Mouse (Mus musculus) kidney, embryonic 15.5 days (tissue): ENCODE results near the gene Zmynd19. TPM values are rescaled to one million over a fixed set of nuclear protein-coding genes. Genes with fewer than 3 reads are reported as not detected.
"Not testable (repeated sequence)": the region's sequence is repeated elsewhere in the genome, so short reads cannot be mapped to it uniquely, and the experiment has no call there.

ENCODE experiments used
- ATAC-seq: fragments of 200-750 bp; cut with Nextera tagmentation; replicated peaks from 2 replicates; pipeline ENCODE4 v1.8.0; 2017; ENCODE audit warnings: moderate TSS enrichment; ENCODE audit not compliant: low FRiP score
- H3K27ac ChIP-seq: fragments of 300-500 bp; sonication (generic); 2 replicates; pipeline ENCODE4 v1.5.1; 2015; ENCODE audit warnings: mild to moderate bottlenecking, inconsistent platforms
- H3K27me3 ChIP-seq: fragments of 300-500 bp; sonication (generic); 2 replicates; pipeline ENCODE4 v1.6.1; 2015; ENCODE audit warnings: inconsistent platforms
- H3K36me3 ChIP-seq: fragments of 300-500 bp; sonication (generic); 2 replicates; pipeline ENCODE4 v1.6.1; 2015; ENCODE audit warnings: inconsistent platforms
- H3K4me1 ChIP-seq: fragments of 300-500 bp; sonication (generic); 2 replicates; pipeline ENCODE4 v1.6.1; 2015; ENCODE audit warnings: inconsistent platforms
- H3K4me2 ChIP-seq: fragments of 300-500 bp; sonication (generic); 2 replicates; pipeline ENCODE4 v1.6.1; 2015; ENCODE audit warnings: moderate library complexity, mild to moderate bottlenecking, inconsistent platforms
- H3K4me3 ChIP-seq: fragments of 300-500 bp; sonication (generic); replicated peaks from 2 replicates; pipeline ENCODE4 v1.5.1; 2015; ENCODE audit warnings: mild to moderate bottlenecking, inconsistent platforms
- H3K9ac ChIP-seq: fragments of 300-500 bp; sonication (generic); 2 replicates; pipeline ENCODE4 v1.6.1; 2015; ENCODE audit warnings: mild to moderate bottlenecking, inconsistent platforms
- H3K9me3 ChIP-seq: fragments of 300-500 bp; sonication (generic); replicated peaks from 2 replicates; pipeline ENCODE4 v1.6.1; 2016; ENCODE audit warnings: inconsistent platforms
- WGBS: fragments of 180-500 bp; shearing (Covaris S2); methylation state at CpG from one replicate; pipeline ENCODE4 v1.1.7; 2015; ENCODE audit warnings: mixed read lengths; 5-methylcytosine and 5-hydroxymethylcytosine counted together
- polyA plus RNA-seq: library from polyadenylated mRNA; unstranded; fragments of >200 nt; fragmentation: Nextera tagmentation; extraction: Ambion mirVana; gene quantifications from 2 replicates; pipeline ENCODE4 v1.2.1, GENCODE M21; 2015

Gene Zmynd19
- polyA plus RNA-seq, 1 experiment from 2014 or later = 15.9 TPM

DNA sequence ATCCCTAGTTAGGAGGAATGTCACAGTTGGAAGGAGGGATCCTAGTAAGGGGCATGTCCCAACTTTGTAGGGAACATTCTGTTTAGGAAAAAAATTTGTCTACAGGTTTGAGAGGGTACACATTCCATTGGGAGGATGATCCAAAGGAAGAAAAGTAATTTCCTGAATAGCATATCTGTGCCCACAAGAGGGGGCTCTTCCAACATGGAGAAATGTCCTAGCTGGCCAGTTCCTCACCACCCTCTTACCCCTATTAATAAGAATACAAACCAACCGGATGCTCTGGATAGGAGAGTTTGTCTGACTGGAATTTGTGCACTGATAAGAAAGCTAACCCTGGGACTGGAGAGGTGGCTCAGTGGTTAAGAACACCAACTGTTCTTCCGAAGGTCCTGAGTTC lies 26.0 kb upstream of the Zmynd19 start:
- no peak for ATAC-seq
- H3K9me3 ChIP-seq = no peaks in the 10 kb centered on the region
- peaks cover 5% of the 10 kb centered on the region; the same call in 1 of the 2 replicates for H3K36me3 ChIP-seq
- no peak overlapping the region for H3K4me3 ChIP-seq
- 58% methylated on average over 2 of the region's 2 CpGs for WGBS
- no peak overlapping the region for H3K27ac ChIP-seq
- no peak overlapping the region for H3K4me2 ChIP-seq
- H3K4me1 ChIP-seq = peaks cover 15% of the 10 kb centered on the region
- H3K9ac ChIP-seq = no peak overlapping the region
- H3K27me3 ChIP-seq = no peaks in the 10 kb centered on the region

DNA sequence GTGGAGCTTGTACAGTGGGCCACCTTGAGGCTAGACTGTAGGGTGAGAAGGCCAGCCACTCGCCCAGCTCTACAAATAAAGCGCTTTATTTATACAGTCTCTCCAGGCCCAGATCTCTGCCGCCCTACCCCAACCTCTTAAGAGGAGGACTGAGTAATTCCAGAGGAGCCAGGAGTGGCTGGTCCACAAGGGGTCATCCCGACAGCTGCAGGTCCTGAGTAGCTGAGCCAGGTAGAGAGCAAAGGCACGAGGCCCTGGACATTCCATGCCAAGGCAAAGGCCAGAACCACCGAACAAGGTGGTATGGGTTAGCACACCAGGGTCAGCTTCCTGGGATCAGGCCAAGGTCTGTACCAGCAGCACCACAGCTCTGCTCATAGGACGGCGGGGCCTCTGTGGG lies 24.3 kb upstream of the Zmynd19 start:
- ATAC-seq = no peak
- peaks cover 15% of the 10 kb centered on the region for H3K4me1 ChIP-seq
- no peak overlapping the region for H3K27ac ChIP-seq
- H3K27me3 ChIP-seq = no peaks in the 10 kb centered on the region
- WGBS = 88% methylated on average over 8 of the region's 8 CpGs
- no peaks in the 10 kb centered on the region for H3K9me3 ChIP-seq
- no peak overlapping the region for H3K4me3 ChIP-seq
- no peak overlapping the region for H3K9ac ChIP-seq
- H3K4me2 ChIP-seq = no peak overlapping the region
- H3K36me3 ChIP-seq = peaks cover 5% of the 10 kb centered on the region; the same call in 1 of the 2 replicates

DNA sequence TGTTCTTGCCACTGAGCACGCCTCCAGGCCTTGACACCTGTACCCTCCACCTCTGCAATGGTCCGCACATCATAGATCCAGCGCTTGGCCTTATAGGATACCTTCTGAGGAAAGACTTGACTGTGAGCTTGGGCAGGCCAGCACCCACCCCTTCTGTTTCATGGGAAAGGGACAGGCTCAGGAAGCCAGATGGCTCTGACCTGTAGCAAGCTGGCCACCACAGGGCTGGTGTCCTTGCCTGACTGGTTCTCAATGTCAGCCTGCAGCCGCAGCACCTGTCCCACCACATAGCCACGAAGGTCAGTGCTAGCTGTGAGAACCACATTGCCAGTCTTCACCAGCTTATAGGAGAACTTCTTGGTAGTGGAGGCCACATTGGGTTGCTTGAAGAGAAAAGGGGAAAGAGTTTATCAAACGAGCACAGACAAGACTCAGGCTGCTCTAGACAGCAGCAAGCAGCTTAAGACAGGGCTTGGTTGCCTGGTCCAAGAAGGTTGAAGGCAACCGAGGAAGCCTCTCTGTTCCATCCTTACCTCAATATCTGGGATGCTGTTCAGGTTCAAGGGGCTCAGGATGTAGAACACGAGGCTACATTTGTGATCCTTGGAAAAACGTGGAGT lies 23.1 kb upstream of the Zmynd19 start:
- 87% methylated on average over 9 of the region's 9 CpGs for WGBS
- no peak for ATAC-seq
- no peaks in the 10 kb centered on the region for H3K9me3 ChIP-seq
- no peak overlapping the region for H3K4me2 ChIP-seq
- no peak overlapping the region for H3K27ac ChIP-seq
- peaks cover 5% of the 10 kb centered on the region; the same call in 1 of the 2 replicates for H3K36me3 ChIP-seq
- H3K4me1 ChIP-seq = peaks cover 15% of the 10 kb centered on the region
- no peak overlapping the region for H3K4me3 ChIP-seq
- no peak overlapping the region for H3K9ac ChIP-seq
- H3K27me3 ChIP-seq = no peaks in the 10 kb centered on the region

DNA sequence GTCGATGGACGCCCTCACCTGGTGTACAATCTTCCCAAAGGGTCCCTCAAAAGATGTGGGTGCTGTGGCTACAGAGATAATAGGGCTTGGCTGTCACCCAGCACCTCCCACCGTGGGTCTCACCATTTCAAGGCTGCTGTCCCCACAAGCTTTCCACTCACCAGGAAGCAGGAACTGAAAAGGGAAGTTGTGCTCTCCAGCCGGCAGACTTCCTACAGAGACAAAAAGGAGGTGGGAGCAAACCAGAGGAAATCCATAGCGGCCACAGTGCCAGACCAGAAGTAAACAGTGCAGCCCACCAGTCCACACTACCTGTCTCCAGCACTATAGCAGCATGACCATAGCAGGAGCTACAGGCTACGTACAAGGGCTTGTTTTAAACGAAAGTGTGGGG lies 22.6 kb upstream of the Zmynd19 start:
- H3K4me3 ChIP-seq = no peak overlapping the region
- ATAC-seq = no peak
- no peaks in the 10 kb centered on the region for H3K9me3 ChIP-seq
- H3K4me1 ChIP-seq = peaks cover 15% of the 10 kb centered on the region
- H3K27me3 ChIP-seq = no peaks in the 10 kb centered on the region
- no peak overlapping the region for H3K9ac ChIP-seq
- 0 out of 2 replicates have a peak overlapping the region, but pooled peaks have one; percentile 2 for H3K27ac ChIP-seq
- peaks cover 5% of the 10 kb centered on the region; the same call in 1 of the 2 replicates for H3K36me3 ChIP-seq
- H3K4me2 ChIP-seq = no peak overlapping the region
- WGBS = 69% methylated on average over 7 of the region's 7 CpGs

DNA sequence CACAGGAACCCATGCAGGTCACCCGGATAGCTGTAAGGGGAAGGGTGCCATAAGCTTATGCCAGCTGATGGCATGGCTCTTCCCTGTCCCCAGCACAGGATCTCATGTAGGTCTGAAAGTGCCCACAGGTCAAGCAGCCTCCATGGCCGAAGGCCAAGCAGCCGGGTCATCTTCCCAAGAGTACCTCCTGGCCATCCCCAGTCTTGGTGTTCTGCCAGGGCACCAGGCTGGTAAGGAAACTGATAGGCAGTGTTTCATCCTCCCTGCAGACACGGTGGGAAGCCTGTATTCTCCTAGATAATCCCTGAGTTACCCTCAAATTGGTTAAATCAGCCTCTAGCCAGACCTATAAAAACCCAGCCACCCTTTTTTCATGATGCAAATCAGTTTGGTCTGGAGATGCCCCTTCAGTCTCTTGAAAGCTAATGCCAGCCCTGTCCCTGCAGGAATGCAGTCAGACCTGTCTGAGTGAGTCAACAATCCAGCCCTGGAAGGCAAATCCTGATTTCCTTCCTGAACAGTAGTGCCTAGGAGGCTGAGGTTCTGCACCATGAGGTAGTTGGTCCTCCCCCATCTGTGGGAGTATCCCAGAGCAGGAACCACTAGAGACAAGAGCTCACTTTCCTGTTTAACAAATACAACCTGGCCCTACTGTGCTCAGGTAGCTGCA lies 21.6 kb upstream of the Zmynd19 start:
- Histone ChIP-seq H3K4me3 (no peak overlapping the region), H3K27ac (peak overlapping the region; percentile 83), H3K4me1 (peaks cover 15% of the 10 kb centered on the region), H3K4me2 (no peak overlapping the region), H3K27me3 (no peaks in the 10 kb centered on the region), H3K9ac (no peak overlapping the region), H3K9me3 (no peaks in the 10 kb centered on the region), H3K36me3 (peaks cover 5% of the 10 kb centered on the region; the same call in 1 of the 2 replicates)
- ATAC-seq = peak; percentile 88
- 65% methylated on average over 4 of the region's 4 CpGs for WGBS

DNA sequence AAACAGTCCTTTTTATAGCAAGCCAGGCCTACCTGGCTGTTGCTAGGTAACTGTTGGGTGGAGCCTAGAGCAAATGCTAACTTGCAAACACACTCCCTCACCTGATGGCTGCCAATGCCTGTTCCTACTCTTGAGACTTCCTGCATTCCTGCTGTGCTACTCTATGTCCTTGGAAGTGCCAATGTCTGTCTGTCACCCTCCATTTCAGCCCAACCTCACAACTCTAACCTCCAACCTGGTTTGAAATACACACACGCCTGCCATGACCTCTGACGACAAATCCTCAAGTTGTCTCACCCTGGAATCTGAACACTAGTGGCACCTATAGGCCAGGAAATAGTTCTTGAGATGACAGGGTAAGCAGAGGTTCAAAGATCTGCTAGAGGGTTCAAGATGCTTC lies 20.5 kb upstream of the Zmynd19 start:
- WGBS = 56% methylated on average over 2 of the region's 2 CpGs
- no peak for ATAC-seq
- Histone ChIP-seq H3K27me3 (no peaks in the 10 kb centered on the region), H3K27ac (peak overlapping the region; percentile 83), H3K9me3 (no peaks in the 10 kb centered on the region), H3K4me2 (no peak overlapping the region), H3K4me1 (peaks cover 24% of the 10 kb centered on the region), H3K36me3 (peaks cover 5% of the 10 kb centered on the region; the same call in 1 of the 2 replicates), H3K9ac (no peak overlapping the region), H3K4me3 (no peak overlapping the region)

DNA sequence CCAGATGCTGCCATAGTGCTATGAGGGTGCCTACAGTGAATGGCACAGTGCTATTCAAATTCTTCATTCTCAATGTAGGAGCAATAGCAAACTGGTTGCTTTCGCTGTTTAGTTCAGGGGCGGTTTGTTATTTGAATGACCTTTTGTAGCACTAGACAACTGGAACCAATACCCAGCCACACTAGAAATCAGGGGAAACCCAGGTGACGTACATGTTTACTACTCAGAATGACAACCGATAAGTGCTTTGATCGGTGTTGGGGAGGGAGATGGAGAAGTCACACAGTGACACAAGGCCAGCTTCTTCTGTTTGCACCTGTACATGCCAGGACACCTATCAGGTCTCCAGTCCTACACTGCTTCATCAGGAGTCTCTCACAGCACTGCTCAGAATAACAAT lies 20.0 kb upstream of the Zmynd19 start:
- no peak for ATAC-seq
- H3K27me3 ChIP-seq = no peaks in the 10 kb centered on the region
- peaks cover 29% of the 10 kb centered on the region for H3K4me1 ChIP-seq
- H3K4me3 ChIP-seq = no peak overlapping the region
- H3K4me2 ChIP-seq = no peak overlapping the region
- no peak overlapping the region for H3K9ac ChIP-seq
- peak overlapping the region; percentile 83; the same call in 1 of the 2 replicates for H3K27ac ChIP-seq
- peaks cover 5% of the 10 kb centered on the region; the same call in 1 of the 2 replicates for H3K36me3 ChIP-seq
- no peaks in the 10 kb centered on the region for H3K9me3 ChIP-seq
- WGBS = 94% methylated on average over 5 of the region's 5 CpGs

DNA sequence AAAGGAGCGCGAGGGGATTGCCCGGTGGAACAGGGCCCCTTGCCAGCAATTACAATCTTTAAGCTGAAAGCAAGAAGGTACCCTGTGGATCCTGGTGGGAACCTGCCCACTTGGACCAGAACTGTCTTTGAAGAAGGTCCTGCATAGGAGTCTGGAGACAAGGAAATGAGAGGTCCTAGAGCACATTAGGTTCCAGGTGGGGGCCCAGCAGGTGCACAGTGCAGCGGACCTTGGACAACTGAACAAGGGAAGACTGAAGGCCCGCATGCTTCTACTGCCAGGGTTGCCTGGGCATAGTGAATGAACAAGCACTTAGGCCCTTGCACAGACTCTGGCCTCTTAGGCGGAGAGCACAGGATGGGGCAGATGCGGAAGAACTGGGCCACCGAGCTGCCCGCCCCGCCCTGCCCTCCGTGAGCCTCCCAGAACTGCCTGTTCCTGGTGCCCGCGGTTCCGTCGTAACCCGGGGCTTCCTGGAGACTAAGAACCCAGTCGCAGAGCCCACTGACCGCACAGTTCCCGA lies 15.1 kb upstream of the Zmynd19 start:
- Histone ChIP-seq H3K4me1 (peaks cover 23% of the 10 kb centered on the region), H3K4me2 (peak overlapping the region; percentile 98), H3K27me3 (0 out of 2 replicates have a peak, but pooled peaks cover 3% of the 10 kb centered on the region), H3K9me3 (no peaks in the 10 kb centered on the region), H3K9ac (peak overlapping the region; percentile 73), H3K27ac (peak overlapping the region; percentile 89), H3K4me3 (peak overlapping the region; percentile 76), H3K36me3 (no peaks in the 10 kb centered on the region)
- WGBS = 4% methylated on average over 15 of the region's 19 CpGs
- peak; percentile 75 for ATAC-seq

DNA sequence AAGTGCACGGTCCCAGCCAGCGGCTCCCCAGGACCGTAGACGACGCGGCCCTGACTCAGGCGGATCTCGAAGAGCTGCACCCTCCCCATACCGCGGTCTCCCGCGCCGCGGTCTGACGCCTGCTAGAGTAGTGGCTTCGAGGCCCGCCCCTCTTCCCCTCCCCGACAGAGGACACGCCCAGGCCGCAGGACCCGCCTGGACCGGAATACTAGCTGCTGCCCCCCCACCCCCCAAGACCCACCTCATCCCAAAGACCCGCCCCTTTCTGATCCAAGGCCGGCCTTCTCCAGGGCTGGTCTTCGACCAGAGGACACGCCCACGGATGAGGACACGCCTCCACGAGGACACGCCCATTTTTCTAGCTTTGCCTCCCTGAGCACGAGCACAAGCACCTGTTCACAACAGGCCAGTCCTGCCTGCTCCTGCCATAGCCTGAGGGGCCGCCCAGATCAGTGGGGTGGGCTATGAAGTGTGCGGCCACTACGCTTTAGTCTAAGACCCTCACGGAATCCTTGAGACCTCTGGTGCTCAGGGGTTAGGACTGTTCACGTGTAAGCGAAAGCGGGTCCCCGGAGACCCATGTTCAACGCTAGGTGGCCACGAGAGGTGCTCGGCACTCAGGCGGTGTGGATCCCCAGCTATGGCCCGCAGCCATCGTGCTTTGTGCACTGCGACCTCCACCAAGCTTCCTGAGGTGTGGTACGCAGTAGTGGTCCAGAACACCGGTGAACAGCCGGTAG lies 14.4 kb upstream of the Zmynd19 start, which contains the start of gene Arrdc1:
Gene Arrdc1, minus strand, starts transcription at position 196 of the 740 bp plus-strand sequence.
- Histone ChIP-seq H3K9ac (peak within 1 kb of the TSS; percentile 73), H3K4me2 (peak within 1 kb of the TSS; percentile 98), H3K27me3 (0 out of 2 replicates have a peak, but pooled peaks cover 3% of the 10 kb centered on the region), H3K27ac (peak within 1 kb of the TSS; percentile 89), H3K4me1 (peaks cover 23% of the 10 kb centered on the region), H3K4me3 (peak within 1 kb of the TSS; percentile 76), H3K9me3 (no peaks in the 10 kb centered on the region), H3K36me3 (no peaks in the 10 kb centered on the region)
- under 1% methylated on average over 49 of the region's 49 CpGs for WGBS
- peak; percentile 96 for ATAC-seq

DNA sequence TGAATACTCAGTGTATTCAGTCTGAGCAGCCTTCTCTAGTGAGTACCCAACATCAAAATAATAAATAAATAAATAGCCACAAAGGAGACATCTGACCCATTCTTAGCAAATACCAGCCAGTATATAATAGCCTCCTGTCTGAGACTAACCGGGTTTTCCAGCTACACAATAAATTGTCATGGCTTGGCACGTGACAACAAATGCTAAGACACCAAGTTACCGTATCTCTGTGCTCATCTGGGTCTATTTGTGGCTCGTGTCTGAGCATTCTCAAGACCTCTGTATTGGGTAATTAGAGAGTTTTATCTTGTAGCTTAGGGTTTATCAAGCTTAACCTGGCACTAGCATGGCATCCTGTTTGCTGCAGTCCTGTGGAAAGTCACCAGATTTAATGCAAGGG lies 7.5 kb upstream of the Zmynd19 start:
- ATAC-seq = no peak
- H3K36me3 ChIP-seq = no peaks in the 10 kb centered on the region
- no peak overlapping the region for H3K27ac ChIP-seq
- 69% methylated on average over 4 of the region's 4 CpGs for WGBS
- H3K4me3 ChIP-seq = no peak overlapping the region
- H3K27me3 ChIP-seq = 0 out of 2 replicates have a peak, but pooled peaks cover under 1% of the 10 kb centered on the region
- H3K9me3 ChIP-seq = no peaks in the 10 kb centered on the region
- H3K4me2 ChIP-seq = no peak overlapping the region
- no peak overlapping the region for H3K9ac ChIP-seq
- no peaks in the 10 kb centered on the region for H3K4me1 ChIP-seq

DNA sequence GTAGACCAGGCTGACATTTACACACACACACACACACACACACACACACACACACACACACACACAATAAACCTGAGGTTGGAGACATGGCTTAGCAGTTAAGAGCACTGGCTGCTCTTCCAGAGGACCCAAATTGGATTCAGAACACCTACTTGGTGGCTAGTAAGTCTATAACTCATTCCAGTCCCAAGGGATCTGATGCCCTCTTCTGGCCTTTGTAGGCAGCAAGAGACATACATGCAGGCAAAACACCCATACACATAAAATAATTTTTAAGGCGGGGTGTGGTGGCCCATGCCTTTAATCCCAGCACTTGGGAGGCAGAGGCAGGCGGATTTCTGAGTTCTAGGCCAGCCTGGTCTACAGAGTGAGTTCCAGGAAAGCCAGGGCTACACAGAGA lies 5.3 kb upstream of the Zmynd19 start:
- not testable (repeated sequence) for H3K27me3 ChIP-seq, H3K9me3 ChIP-seq, H3K36me3 ChIP-seq, H3K4me2 ChIP-seq, H3K4me3 ChIP-seq, H3K4me1 ChIP-seq, ATAC-seq, H3K9ac ChIP-seq, H3K27ac ChIP-seq
- WGBS = 52% methylated on average over 2 of the region's 2 CpGs

DNA sequence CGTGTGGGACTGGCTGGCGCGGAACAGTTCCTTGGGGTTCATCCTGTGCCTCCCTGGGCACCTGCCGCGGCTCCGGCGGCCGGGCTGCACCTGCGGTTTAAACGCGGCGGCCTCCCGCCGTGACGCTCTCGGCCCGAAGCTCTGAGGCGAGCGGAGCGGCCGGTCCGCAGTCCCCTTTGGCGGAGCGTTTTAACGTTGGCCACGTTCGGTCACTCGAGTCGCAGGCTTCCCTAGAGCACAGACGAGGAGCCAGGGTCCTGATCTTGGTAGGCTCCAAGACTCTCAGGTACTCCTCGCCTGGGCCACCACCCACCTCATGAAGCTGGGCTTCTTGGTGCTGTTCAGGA lies 570 bp downstream of the Zmynd19 start:
- no peak; the same call in none of the 2 replicates for ATAC-seq
- Histone ChIP-seq H3K4me2 (peak overlapping the region; percentile 78), H3K27me3 (no peaks in the 10 kb centered on the region), H3K9ac (peak overlapping the region; percentile 80), H3K27ac (peak overlapping the region; percentile 78), H3K9me3 (no peaks in the 10 kb centered on the region), H3K4me3 (peak overlapping the region; percentile 69), H3K36me3 (peaks cover 35% of the 10 kb centered on the region), H3K4me1 (peaks cover 16% of the 10 kb centered on the region)
- under 1% methylated on average over 31 of the region's 31 CpGs for WGBS
